Mouse (Mus musculus): ENCODE measurements around the gene Acadm.
A peak's percentile ranks its signal among the peaks of the same experiment; 100 is the strongest.

The Acadm gene

DNA sequence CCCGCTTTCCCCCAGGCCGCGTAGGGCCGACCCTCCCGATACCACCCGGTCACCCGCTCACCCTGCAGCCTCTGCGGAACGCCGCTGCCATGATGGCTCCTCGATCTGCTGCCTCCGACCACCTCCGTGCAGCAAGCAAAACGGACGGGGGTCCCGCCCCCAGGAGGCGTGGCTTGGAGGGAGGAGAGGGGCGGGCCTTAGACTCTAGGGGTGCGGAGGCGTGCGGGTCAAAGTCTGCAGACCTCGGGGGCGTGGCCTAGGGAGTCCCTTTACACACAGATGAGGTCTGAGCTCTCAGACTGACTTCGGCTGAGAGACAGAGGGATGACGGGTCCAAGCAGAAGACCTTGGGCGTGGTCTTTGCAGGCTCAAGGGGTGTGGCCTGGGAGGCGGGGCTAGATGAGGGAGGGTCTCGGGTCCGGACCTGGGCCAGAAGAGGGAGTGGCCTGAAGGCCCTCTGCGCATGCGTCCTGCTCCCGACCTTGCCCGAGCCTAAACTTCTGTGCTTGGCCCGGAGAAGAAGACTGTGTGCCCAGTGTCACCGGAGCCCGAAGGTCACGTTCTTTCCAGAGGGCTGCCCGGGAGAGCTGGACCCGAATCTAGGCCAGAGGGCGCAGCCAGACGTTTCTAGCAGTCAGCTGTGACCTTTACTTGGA, at the start of gene Acadm:
Acadm (minus strand) TSS at position 298 of the 656 bp plus-strand sequence.
- peak; percentile 99 for DNase-seq

DNA sequence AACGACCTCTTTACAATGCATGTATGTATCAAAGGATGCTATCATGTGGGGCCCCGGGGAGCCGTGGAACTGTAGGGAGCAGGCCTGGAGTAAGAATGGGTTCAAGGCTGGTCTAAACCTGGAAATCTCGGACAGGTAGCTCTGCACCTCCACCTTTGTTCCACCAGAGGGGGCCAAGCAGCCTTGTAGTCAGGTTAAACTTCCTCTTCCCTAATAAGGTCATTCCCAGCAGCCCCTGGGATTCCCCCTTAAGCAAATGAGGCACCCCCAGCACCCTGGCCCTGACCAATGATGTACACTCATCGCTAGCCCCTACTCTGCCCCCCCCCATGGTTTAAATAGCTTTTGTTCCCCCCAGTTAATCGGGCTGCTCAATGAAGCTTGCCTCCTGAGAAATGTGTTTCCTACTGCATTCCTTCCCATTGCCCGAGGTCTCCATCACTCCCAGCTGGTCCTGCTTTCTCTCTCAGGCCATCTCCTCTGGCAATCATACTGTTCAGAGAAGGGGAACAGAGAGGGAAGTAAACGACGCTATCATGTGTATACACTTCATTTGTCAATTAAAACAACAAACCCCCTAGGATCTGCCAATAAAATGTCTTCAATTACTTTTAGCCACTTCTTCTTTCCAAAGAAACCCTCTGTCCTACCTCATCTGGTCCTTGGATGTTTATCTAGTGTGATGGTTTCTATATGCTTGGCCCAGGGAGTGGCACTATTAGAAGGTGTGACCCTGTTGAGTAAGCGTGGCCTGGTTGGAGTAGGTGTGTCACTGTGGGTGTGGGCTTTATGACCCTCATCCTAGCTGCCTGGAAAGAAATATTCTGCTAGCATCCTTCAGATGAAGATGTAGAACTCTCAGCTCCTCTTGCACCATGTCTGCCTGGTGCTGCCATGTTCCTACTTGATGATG, 40.3 kb upstream of the Acadm start:
- peak; percentile 30 to 68 for DNase-seq

DNA sequence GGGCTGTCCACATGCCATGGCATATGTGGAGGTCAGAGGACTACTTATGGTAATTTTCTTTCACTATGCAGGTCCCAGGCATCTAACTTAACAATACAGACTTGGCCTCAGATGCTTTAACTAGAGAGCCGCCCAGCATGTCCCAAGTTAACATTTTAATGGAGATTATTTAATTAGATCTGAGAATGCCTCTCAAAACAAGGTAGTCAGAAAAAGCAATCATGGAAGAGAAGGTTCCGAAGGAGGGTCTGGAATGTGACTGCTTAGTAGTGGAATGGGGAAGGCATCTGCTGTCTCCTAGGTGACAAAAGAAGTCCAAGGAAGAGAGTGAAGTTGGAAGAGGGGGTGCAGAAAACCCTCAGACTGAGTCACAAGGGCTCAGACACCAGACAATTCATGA, 36.2 kb upstream of the Acadm start:
- DNase-seq = no peak

DNA sequence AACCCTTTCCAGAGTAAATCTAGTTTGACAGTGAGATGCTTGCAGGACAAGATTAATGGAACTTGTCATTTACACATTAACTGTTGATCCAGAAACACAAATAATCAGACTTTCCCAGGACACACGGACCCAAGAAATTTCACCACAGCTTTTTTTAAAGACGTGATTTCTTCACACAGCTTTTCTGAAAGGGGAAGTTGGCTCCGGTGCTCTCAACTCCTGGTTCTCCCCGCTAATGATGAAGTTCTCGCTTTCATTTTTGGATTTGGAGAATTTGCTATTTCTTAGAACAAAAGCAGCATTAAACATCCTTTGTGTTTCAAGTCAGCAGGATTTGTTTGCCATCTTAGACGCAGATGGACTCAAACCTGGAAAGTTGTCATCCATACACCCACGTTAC, 31.4 kb upstream of the Acadm start:
- DNase-seq = no peak

DNA sequence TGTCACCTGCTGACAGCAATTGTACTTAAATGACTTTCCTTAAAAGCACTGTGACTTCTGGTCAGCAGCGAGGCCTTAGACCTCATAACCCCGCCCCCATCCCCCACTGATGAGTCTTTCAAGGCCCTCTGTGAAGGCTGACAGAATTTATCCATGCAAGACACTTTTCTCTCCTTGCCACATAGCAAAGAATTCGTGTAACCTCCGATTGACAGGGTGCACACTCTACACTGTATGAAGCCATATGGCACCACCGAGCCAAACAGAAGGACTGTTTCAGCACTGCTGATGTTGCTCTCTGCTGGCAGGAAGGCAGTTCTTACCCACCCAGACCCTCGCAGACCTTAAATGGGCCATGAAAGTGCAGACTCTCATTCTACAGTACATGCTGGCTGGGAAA, 30.6 kb upstream of the Acadm start:
- DNase-seq = no peak

DNA sequence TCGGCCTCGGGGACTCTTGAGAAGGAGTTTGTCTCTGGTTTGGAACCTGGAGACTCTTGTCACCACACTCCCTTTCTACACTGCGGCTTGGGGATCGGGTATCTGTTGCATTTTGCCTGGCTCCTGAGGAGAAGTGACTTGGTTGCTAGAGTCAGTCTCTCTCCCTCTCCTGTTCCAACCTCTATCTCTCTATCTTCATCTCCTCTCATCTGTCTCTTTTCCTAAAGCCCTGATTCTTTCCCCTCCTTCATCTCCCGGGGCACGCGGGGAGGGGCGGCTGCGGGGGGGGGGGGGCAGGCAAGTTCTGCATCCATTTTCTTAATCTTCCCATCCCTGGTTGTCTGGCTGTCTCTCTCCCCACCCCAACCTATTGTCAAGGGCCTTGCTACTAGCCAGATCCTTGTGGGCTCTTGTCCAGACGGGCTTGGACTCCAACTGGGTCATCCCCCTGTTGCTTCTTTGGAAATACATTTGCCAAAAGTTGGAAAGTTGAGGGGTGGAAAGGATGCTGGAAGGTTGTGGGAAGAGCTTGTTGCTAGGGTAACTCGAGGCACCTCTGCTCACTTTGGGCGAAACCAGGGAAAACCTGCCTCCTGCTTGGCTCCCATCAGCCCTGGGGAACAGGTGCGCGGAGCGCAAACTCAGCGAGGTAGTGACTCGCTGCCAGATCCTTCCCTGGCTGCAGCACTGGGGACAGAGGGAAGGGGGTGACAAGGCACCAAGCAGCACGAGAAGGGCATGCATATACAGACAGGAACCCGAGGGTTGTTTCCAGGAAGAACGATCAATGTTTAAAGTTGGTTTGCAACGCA, 29.7 kb upstream of the Acadm start:
- no peak for DNase-seq

DNA sequence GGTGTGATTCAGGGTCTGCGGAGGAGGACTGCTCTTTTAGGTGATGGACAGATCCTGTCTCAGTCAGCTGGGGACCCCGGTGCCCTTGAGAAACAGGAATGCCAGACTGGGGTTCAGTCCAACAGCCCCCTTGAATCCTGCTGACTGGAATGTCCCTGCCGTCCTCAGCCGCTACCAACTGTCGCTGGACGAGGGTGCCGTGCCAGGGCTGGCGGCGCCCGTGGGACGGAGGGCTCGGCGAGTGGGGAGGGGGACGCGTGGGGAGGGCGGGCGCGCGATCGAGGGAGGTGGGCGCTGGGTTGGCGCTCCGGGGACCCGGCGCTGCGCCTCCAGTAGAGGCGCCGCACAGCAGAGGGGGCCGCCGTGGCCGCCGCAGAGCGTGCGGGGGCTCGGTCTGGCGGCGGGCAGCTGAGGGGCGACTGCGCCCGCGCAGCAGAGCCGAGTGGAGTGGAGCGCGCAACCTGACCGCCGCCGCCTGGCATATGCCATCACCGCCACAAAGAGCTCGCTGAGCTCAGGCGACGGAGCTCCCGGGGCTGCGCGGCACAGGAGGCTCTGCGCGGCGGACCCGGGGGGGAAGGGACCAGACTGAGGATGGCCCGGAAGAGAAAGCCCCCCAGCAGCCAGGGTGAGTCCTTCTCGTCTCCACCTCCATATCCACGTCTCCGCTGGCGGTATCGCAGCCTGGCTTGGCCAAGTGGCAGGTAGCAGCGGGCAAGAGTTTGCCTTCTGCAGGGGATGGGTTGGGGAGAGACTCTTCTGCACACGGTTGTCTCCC, 28.9 kb upstream of the Acadm start, which contains the start of gene Slc44a5:
Slc44a5 (plus strand) TSS at position 266 of the 778 bp plus-strand sequence.
- DNase-seq = no peak

DNA sequence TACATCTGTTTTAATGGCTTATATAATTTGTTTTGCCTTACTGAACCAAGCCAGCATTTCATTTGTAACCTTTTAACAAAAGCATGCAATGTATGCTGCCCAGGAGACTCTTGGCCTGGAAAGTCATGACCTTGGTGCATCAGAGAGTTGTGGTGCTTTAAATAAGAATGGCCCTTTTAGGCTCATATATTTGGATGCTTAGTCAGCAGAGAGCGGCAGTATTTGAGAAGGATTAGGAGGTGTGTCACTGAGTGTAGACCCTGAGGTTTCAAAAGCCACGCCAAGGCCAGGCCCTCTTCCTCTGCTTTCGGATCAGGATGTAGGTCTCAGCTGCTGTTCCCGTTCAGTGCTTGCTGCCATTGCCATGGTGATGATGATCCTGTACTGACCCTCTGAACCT, 25.0 kb upstream of the Acadm start:
- DNase-seq = no peak

DNA sequence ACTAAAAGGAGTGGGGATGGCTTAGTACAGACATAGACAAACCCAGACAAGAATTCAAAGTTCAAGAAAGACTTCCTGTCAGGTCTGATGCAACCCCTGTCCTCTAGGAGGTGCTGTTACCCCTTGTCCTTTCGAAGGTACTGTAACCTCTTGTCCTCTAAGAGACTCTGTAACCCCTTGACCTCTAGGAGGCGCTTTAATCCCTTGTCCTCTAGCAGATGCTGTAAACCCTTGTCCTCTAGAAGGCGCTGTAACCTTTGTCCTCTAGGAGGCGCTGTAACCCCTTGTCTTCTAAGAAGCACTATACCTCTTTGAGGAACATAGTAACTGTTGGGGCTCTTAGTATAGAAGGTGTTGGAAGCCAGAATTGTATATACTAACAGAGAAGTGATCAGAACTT, 24.1 kb upstream of the Acadm start:
- DNase-seq = peak in 1 of 2 experiments; percentile 34

DNA sequence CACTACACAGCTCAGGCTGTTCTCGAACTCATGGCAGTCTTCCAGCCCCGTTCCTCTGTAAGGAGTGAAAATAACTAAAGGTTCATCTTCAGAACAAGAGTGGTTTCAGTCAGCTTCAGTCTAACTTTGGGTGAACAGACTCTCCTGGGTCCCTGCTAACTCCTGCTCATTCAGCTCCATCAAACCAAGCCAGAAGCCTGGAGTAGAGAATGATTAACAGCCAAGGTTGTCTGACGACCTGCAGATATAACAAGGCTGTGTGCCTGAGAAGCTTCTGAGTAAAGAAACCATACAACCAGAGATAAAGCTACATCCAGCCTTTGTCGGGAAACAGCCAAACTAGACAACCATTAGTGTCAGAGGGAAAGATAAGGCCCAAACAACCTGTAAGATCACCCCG, 23.0 kb upstream of the Acadm start:
- DNase-seq = peak; percentile 20 to 39

DNA sequence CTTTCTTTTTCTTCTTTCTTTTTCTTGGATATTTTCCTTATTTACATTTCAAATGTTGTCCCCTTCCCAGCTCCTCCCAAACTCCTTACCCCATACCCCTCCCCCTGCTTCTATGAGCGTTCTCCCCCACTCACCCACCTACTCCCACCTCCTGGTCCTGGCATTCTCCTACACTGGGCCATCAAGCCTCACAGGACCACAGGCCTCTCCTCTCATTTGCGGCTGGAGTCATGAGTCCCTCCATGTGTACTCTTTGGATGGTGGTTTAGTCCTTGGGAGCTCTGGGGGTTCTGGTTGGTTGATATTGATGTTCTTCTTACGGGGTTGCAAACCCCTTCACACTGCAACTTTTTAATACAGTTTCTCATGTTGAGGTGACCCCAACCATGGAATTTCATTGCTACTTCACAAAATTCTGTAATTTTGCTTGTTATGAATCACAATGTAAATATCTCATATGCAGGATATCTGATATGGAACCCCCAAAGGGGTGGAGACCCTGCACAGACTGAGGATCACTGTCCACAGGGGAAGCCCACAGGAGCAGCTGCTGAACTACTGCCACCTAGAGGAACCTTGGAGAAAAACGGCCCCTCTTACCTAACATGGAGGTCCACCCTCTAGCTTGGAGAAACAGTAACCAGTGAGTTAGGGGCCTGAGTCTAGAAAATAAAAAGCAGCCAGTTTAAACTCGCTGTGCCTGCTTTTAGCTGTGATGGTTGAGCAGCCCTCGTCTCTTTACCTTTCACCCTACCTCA, 17.4 kb upstream of the Acadm start:
- peak in 1 of 2 experiments; percentile 50 for DNase-seq

DNA sequence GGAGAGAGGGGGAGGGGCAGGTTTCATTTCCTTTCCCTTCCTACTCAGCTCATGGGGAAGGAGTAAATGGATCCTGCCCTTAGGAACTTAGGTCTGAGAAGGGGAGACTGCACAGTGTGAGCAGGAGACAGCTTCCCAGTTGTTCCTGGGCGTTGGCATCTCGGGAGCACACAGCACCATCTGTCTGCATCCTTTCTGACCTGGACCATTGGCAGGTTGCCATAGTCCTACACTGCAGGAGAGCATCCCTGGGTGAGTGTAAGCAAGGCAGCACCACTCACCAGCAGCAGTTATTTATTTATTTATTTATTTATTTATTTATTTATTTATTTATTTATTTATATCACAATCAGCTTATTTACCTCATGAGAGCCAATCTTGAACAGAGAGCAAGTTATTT, 16.5 kb upstream of the Acadm start:
- DNase-seq = no peak

DNA sequence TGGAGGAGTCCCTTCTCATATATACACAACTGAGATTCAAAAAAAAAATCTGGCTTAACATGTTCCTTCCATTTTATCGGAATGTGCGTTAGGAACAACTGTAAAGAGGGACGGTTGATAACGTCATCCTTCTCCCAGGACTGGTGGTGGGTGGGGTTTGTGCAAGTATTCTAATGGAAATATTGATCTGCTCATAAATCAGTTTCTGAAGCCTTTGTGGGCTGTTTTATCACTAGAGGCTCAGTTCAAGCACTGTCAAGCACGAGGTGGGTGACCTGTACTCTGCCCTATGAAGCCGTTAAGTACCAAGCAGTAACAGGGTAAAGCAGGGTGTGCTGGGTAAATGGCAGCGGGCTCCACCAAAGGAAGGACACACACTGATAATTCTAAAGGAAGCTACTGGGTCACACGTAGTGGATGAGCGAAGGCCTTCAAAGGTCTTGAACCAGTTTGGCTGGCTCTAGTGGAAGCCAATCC, 15.3 kb upstream of the Acadm start:
- no peak for DNase-seq

DNA sequence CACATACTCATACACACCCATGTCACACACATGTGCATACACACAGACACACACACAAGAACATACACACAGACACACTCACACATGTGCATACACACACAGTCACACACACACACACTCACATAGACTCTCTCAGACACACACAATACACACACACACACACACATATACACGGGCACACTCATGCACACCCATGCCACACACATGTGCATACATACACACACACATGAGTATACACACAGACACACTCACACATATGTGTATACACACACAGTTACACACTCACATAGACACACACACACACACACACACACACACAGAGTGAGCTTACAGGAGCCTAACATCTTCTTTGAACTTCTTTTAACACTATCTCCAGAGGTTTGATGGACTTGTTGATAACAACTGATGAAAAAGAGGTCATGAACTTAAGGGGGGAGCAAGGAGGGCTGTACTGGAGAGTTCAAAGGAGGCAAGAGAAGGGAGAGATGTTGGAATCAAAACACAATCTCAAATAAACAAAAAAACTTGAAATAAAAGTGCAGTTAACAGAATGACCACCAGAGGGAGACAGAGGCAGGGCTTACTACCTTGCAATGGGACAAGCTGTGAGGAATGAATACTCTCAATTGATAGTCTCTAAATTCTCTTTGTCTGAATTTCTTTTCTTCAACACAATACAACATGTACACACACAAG, 14.8 kb upstream of the Acadm start:
- peak in 1 of 2 experiments; percentile 48 for DNase-seq

DNA sequence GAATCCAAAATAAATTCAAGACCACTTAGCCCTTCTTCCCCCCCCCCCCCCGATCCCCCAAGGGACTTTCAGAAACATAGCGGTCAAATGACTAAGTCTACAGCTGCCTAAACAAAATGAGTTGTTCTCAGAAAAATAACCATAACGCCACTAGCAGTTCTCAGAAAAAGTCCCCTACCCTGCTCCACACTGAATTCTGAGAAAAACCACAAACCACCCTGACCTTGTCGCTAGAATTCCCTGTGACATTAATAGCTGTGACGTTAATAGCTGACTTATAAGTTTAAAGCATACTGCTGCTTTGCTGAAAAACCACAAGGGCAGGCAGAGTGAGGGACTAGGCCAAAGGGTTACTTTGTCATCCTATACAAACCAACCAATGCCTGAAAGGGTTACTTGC, 13.5 kb upstream of the Acadm start:
- no peak for DNase-seq

DNA sequence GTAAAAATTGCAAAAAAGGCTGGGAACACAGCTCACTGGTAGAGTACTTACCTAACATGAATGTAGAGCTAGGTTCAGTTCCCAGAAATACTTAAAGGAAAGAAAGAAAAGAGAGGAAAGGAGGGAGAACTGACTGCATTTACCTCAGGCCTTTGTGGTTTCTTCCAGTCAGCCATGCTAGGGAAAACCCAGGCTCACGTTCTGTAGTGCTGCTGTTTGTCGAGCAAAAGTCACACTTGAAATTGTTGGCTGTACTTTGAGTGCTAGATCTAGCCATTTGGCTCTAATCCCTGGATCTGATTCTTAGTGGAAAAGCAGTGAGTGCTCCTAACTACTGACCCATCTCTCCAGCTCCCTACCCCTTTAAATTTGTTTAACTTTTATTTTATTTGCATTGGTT, 3.7 kb upstream of the Acadm start:
- DNase-seq = peak in 1 of 2 experiments; percentile 49

DNA sequence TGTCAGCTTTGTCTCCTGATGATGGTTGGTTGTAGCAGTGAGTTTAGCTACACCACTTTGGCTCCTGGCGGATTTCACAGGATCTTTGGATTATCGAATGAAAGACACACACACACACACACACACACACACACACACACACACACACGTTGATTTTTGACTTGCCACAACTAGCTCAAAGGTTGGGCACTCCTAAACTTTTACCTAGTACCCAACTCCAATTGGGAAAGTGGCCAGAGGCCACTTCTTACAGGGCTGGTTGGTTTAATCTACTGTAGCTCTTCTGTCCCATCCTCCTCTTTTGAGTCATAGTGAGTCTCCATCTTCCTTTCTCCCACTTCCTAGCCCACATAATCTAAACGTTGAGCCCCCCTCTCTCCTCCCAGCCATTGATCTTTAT, 2.8 kb upstream of the Acadm start:
- DNase-seq = no peak

DNA sequence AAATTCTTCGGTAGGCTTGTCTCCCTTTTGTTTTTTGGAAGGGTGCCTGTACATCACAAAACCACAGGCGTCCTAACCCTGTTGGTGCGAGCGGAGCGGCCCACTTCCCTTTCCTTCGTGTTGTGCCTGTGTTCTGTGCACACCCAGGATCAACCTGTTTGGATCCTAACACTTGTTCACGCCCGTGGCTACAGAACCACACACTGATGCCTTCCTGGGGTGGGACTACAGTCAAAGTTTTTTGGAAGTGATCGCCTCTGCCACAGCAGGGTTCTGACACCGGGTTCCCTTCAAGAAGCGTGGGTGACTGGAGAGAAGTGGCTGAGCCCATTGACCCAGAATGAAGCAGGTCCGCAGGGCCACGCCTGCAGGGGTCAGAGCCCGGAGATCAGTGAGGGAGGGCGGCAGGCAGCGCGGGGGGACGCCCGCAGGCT, 514 bp downstream of the Acadm start:
- DNase-seq = no peak

DNA sequence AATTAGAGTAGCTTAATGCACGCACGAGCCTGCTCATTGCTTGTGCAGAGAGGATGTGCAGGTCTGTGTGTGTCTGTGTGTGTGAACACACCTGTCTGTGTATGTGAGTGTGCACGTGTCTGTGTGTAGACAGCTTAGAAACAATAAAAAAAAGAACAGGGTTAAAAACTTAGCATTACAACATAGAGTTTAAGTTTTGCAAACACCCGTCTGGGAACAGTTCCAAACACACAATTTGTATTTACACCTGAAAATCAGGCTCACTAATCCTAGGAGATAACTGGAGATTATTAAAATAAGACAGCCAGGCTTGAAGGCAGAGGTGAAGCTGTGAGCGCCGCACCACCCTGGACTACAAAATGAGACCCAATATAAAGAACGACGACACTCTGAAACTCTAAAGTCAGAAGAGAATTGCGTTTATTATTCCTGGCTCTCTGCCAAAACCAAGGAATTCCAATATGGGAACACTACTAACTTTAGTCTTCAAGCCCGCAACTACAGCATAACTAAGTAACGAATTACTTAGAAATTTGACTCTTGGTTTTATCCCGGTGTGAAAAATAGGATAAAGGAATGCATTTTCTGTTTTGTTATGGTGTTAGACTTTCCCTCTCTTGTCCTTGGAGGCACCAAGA, 1.3 kb downstream of the Acadm start:
- peak in 1 of 2 experiments; percentile 43 for DNase-seq

DNA sequence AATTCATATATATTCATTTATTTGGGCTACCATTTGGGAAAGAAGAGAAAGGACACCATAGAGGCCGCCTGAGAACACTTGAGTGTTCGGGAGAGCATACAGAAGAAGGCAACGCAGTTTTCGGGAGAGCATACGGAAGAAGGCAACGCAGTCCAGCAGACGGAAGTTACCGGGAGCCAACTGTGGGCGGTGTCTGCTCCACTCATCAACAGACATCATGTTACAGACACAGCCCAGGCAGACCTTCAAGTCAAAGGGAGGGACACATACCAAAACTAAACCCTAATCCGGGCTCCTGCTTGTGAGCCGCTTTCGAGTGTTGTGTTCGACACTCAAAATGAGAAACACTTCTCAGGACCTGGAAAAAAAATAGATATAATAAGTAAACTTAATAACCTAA, 2.8 kb downstream of the Acadm start:
- DNase-seq = no peak
